Mouse (Mus musculus): ENCODE results near the gene Cntrl.

Cntrl gene

DNA sequence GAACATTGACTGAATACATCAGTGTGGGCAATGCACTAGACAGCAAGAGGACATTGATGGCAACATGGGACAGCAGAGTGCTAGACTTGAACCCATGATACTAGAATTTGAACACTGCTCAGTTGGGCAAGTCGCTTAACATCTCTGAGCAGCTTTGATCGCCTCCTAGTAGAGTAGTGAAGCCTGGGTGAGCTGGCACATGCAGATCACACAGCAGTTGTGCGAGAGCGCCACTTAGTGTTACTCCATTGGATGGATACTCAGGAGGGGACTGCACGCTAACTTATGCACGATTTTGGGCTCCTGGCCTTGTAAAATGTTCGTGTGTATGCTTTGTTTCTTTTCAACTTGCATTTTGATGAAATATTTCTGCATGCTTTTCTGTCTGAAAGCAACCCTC, 15.4 kb downstream of the Cntrl start:
- DNase-seq (ENCODE audit: low spot score in 2 of 2) = no peak

DNA sequence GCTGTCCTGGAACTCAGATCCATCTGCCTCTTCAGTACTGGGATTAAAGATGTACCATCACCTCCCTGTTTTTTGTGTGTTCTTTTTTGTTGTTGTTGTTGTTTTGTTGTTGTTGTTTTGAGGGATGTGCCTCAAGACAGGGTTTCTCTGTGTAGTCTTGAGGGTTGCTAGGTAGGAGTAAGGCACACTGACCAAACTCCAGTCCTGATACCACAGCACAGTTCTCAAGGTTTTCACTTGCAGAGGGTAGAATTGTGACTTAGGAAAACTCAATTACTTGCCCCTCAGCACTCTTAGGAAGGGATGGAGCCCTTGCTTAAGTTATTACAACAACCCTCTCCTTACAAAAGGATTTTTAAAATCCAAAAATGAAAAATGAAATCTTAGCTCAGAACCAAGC, 22.2 kb downstream of the Cntrl start:
- no peak for DNase-seq (ENCODE audit: low spot score in 2 of 2)

DNA sequence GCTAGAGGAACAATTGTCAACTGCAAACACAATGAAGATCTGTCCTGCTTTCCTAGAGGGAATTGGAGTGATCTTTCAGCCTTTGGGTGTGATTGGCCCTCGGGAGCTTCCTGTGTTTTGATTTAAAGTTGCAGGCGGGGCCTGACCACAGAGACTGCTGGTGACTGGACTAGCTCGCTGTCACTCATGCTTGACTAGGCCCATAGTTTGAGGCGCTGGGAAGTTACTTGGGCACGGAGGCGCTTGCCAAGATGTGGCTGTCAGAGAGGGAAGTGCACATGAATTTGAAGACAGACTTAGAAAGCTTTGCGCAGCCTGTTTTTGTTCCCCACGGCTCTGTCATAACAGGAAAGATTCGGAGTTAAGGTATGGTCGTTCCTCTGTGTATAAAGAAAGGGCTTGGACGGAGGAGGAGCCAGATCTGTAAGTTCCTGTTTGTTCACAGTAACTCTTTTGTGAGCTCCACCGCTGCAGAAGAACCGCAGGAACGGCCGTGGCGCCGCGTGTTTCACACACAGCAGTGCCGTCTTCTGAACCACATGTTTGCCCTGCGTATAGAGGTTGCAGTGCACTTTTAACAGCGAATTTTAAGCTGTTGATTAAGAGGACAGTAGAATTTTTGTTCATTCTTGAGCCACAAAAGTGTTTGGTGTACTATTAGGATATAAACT, 22.8 kb downstream of the Cntrl start:
- peak; percentile 77 to 83 for DNase-seq (ENCODE audit: low spot score in 2 of 2)

DNA sequence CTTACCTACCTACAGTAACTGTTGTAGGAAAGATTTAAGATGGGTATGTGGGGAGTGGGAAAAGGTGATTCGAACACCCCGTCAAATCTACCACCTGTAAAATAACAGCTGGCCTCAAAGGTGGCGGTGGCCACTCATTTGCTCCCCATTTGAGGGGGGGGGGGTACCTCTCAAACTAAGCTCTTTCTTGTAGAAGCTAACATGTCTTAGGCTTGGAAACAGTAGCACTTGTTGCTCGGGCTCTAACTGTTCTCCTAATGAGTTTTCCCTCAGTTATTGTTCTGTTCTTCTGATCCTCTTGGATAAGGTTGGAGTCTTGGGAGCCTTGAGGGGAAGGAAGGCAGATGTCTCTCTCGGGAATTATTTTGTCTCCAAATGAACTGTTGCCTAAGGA, 23.4 kb downstream of the Cntrl start:
- no peak for DNase-seq (ENCODE audit: low spot score in 2 of 2)

DNA sequence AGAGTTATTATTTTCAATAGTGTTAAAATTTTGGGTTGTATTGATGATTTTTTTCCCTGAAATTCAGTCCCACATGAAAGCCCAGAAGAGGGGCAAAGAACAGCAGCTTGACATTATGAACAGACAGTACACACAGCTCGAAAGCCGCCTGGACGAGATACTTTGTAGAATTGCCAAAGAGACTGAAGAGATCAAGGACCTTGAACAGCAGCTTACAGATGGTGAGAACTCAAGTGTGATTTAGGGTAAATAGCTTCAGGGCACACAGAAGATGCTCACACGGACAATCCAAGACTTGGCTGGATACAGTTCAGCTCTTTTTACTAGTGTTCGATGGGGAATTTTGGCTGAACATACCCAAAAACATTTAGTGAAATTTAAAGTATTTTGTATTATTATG, 24.6 kb downstream of the Cntrl start:
- DNase-seq (ENCODE audit: low spot score in 2 of 2) = no peak

DNA sequence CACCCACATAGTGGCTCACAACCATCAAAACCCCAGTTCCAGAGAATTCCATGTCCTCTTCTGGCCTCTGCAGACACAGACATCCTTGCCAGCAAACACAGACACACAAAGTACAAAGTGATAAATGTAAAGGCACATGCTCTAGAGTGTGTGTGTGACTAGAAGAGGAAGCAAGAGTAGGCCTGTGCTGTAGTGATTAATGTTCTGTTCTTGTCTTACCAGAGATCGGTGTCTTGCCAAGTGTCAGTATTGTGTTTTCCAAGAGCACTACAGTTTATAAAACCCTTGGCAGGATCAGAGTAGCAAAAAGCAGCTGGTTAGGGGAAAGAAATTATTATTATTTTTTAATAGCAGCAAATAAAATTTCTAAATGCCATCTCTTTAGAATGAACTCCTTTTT, 29.3 kb downstream of the Cntrl start:
- no peak for DNase-seq (ENCODE audit: low spot score in 2 of 2)

DNA sequence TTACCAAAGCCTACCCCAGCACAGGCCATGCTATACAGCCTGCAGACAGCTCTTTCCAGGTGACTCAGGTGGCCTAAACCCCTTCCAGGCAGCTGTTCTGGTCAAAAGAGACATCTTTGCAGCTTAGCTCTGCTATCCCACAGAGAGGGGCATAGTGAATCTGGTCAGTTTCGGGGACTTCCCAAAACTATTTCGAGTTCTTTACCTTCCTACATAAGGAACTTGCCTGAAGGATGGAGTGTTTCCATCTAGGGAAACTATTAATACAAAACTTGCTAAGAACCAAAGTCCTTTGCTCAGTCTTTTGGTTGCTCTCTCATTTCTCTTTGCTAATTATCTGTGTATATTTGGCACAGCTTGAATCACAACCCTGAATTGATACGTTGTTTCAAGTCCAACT, 32.4 kb downstream of the Cntrl start:
- no peak for DNase-seq (ENCODE audit: low spot score in 2 of 2)

DNA sequence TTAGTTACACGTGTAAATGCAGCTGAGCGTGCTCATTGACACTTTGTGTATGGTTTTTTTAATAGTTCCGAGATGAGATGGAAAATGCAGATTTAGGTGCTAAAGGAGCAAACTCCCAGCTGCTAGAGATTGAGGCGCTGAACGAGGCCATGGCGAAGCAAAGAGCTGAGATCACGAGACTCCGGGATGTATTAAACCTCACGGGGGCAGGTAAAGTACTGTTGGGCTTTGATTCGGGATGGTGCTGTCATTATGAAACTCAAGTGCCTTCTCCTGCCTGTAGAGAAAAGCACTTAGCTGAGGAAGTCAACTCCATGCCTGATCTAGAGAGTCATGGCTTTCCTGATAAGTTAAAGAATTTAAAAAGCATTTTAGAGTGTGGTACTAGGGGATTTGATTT, 39.5 kb downstream of the Cntrl start:
- no peak for DNase-seq (ENCODE audit: low spot score in 2 of 2)

DNA sequence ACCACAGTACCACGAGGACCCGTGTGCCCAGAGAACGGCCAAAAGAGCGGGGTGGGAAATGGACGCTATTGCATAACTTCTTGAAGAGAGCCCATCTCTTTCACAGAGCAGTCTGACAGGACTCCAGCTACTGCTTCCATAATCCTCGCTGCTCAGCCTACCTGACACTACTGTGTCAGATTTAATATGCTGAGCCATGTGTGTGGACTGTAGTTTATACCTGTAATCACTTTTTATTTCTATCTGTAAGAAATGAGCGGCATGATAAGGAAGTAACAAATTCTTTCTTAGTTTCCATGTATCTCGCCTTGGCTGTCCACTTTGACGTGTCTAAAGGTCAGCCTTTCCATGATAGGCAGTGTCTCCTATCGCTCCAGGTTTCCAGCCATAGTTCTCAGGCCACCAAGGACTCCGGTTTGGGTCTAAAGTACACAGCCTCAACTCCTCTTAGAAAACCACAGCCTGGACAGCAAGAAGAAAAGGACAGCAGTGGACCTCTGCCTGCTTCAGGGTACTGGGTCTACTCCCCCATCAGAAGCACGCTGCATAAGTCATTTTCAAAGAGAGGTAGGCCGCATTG, 42.1 kb downstream of the Cntrl start:
- DNase-seq (ENCODE audit: low spot score in 2 of 2) = no peak

DNA sequence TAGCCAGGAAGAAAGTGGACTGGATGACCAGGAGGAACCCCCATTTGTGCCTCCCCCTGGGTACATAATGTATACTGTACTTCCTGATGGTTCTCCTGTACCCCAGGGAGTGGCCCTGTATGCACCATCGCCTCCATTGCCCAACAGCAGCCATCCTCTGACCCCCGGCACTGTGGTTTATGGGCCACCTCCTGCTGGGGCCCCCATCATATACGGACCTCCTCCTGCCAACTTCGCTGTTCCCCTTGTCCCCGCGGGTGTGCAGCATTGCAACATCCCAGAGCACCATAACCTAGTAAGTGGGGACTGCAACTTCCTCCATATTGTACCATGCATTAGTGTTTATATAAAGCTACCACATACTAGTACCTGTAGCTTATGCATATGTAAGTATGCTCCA, 43.9 kb downstream of the Cntrl start:
- no peak for DNase-seq (ENCODE audit: low spot score in 2 of 2)

DNA sequence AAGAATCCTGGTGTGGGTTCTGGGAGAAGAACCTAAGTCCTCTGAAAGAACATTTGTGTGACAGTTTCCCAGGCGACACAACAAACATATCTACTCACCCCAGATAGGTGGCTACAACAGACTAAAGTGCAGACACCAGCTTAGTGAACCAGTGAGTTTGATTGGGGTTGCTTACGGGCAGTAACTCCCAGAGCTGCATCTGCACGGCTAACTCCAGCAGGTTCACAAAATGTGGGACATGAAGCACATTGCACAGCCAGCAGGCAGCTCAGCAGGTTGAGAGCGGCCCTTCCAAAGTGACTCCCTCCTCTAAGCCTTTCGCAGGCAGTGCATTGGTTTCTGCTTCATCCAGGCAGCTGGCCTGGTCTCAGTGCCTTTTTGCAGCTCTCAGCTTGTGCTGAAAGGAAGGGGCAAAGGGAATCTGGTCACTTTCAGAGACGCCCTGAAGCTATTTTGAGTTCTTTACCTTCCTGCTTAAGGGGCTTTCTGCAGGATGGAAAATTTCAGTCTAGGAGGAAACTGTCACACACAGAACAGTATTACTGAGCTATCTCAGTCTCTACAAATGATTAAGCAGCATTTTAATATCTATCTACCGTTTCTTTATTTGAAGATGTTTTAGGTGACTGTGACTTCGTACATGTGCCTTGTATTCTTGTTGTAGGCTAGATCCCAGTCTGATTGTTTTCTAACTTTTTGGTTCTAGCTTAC, 44.7 kb downstream of the Cntrl start:
- no peak for DNase-seq (ENCODE audit: low spot score in 2 of 2)

DNA sequence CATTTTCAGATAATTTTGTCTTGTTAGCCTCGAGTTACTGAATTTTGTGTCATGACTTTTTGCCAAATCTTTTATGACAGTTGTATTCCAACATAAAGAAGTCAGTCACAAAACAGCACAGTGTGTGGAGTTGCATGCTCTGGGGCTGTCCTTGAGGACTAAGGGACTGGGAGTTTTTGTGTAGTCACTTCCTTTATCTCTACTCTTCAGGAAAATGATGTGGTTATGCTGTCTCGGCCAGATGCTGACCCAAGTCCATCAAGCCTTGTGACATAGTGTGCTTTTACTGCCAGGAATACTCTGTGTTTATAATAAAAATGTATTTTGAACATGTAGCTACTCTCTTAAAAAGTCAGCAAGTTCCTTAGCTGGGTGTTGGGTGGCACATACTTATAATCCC, 47.7 kb downstream of the Cntrl start:
- DNase-seq (ENCODE audit: low spot score in 2 of 2) = no peak

DNA sequence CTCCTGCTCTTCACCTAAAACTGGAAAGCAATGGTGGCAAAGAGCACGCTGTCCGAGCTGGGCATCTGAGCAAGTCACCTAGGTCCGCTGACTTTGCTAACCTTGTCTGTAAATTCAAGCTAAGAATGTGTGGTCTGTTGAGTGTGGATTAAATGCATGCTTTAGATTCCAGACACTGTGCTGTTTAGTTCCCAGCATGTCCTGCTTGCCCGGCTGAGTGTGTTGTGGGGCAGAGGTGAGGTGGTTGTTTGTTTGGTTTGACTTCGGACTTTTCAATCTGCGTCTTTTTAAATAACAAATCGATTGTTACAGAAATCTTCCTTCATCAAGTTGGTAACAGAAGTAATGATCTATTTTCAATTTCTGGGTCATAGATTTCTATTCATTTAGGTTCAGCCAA, 48.5 kb downstream of the Cntrl start:
- no peak for DNase-seq (ENCODE audit: low spot score in 2 of 2)

DNA sequence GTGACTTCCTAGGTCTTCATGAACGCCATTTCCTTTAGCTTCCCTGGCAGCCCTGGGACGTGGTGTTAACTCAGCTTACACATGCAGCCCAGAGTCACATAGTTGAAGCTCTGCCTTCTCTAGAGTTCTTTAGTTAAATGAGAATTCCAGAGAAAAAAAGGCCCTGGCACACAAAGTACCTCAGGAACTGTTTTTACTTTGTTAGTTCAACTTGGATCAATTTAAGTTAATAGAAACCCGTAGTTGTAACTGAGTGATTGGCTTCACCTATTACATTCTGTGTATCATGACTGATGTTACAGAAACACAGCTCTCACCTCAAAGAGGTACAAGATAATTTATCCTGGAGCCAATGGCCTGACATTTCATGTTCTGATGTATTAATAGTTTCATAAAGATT, 49.1 kb downstream of the Cntrl start:
- DNase-seq (ENCODE audit: low spot score in 2 of 2) = no peak

DNA sequence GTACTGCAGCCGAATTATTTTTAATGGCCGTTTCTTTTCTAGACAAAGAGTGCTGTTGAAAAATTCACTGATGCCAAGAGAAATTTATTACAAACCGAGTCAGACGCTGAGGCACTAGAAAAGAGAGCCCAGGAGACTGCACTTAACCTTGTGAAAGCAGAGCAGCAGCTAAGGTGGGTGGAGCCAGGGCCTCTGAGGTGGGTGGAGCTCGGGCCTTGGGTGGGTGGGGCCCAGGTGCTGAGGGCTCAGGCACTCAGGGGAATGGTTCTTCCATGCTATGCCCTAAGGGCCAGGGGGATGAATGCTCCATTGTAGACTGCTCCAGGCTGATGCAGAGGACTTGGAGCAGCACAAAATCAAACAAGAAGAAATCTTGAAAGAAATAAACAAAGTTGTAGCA, 50.9 kb downstream of the Cntrl start:
- no peak for DNase-seq (ENCODE audit: low spot score in 2 of 2)

DNA sequence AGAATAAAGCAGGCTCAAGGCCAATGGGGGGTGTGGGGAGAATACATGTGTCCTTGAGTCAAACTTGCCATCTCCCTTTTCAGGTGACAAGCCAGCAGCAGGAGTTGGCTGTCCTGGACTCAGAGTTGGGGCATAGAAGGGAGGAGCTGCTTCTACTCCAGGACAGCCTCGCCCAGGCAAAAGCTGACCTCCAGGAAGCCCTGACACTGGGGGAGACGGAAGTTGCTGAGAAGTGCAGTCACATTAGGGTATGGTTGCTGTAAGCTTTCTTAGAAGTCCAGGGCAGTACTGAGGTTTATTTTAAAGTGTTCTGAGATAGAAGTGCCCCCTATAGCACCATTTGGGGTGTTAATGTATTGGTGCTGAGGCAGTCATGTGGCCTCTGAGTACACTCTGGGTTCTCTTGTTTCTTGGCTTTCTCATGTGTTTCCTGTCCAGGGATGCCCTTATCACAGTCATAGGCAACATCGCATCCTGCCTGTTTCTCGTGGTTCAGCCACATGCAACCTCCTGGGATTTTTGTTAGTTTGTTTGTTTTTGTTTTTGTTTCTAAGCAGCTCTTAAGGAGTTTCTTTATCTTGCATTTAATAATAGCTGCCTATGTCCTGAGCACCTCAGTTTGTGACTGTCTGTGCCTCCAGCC, 52.7 kb downstream of the Cntrl start:
- no peak for DNase-seq (ENCODE audit: low spot score in 2 of 2)

DNA sequence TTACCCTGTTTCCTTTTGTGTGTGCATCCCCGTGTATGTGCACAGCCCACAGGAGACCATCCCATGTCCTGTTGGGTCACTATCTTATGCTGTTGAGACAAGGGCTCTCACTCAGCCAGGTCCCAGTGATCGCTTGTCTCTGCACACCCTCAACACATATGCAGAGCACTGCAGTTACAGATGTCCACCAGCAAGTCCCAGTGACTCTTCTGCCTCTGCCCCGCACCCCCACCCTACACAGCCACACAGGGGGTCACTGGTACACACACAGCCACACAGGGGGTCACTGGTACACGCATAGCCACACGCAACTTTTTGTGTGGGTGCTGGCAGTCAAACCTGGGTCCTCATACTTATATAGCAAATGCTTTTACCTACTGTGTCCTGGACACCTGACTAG, 54.1 kb downstream of the Cntrl start:
- no peak for DNase-seq (ENCODE audit: low spot score in 2 of 2)

DNA sequence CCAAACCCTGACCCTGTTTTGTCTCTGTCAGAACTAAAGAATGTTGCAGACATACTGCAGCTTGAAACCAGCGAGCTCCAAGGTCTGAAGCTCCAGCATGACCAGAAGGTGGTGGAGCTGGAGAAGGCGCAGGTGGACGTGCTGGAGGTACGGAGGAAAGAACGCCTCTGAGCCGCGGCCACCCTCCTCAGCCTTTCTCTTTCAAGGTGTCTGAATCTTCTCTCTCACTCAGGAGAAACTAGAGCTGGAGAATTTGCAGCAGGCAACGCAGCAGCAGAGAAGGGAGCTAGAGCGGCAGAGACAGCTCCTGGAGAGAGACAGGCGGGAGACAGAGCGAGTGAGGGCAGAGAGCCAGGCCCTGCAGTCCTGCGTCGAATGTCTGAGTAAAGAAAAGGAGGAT, 56.1 kb downstream of the Cntrl start:
- no peak for DNase-seq (ENCODE audit: low spot score in 2 of 2)

DNA sequence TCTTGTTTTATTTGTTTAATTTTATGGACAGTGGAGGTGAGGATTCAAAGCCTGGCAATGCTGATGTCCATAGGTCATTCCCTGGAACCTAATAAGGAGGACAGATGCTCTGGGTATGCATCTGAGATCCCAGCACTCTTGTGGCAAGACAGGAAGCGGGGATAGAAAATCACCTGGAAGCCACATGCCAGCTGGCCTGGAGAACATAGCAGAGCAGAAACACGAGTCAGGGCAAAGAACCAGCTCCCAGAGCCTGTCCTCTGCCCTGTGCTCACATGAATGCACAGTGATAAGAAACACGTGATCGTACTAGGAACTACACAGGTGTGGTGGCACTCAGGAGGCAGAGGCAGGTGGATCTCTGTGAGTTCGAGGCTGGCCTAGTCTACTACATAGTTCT, 57.5 kb downstream of the Cntrl start:
- DNase-seq (ENCODE audit: low spot score in 2 of 2) = no peak

DNA sequence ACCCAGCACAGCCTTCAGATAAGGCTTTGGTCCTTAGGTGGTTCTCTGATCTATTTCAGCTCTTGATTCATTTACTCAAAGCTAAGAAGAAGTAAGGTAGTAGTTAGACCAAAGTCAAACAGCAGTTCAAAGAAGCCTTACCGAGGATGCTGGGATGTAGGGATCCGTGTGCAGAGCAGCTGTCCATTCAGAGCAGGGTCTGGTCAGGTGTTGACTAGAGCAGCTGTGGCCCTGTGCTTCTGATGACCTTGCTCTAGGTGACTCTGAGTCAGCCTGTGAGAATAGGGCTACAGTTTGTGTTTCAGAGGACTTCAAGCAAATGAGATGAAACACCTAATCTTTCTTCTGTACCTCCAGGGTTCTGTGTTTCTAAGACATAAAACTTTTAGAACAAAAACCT, 60.2 kb downstream of the Cntrl start:
- DNase-seq (ENCODE audit: low spot score in 2 of 2) = no peak

DNA sequence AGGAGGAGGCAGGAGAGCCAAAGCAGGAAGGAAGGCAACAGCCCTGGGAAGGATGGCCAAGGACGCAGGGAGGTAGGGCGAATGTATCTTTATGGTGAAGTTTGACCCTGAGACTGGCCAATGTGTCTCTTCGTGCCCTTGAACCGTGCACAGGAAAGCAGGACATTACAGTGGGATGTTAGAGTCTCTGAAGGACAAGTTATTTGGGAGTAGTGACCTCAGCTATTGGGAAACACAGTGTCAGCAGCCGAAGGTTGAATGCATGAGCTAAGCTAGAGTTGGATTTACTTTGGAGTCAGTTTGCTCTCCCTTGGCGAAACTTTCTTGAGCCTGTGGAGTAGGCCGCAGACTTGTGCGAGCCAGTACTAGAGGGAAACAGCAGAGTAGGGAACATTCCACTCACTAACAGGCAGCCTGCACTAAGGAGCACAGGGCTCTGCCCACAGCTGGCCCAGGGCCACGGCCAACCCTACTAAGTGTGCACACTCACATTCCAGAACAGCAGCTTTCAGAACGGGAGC, 62.1 kb downstream of the Cntrl start:
- no peak for DNase-seq (ENCODE audit: low spot score in 2 of 2)

DNA sequence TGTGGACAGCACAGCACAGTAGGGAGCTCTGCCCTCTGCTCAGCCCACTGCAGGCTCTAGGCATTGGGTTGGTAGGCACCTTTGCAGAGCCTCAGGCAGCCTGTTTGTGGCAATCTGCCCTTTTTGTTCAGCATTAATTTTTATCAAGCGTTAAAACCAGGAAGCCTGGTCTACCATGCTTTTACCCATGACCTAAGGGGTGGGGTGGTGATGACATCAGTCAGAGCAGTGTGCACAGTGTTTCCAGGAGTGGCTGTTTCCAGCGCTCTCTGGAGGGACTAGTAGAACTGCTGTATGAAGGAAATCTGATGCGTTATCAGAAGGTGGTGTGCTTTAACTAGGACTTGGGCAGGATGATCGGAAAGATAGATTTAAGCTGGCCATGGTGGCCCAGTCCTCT, 63.0 kb downstream of the Cntrl start:
- DNase-seq (ENCODE audit: low spot score in 2 of 2) = no peak

DNA sequence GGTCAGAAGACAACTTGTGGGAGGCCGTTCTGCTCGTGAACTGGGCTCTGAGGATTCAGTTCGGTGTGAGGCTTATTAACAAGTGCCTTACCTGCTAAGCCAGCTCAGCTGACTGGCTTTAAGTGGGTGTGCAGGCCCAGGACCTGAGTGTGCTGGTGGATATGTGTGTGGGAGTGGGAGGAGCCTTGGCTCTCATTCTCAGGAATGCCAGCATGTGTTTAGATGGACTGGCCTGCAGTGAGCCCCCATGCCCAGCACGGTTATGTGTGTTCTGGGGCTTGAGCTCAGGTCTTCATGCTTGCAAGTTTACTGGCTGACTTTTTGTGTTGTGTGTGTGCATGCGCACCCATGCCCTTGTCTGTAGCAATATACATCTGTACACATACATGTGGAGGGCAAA, 64.4 kb downstream of the Cntrl start:
- DNase-seq (ENCODE audit: low spot score in 2 of 2) = no peak

Data from spleen, postnatal 14 days (tissue).